Mouse (Mus musculus) limb, embryonic 13.5 days (tissue): ENCODE measurements at regions not wholly inside any gene's neighbourhood (a gene's known extent, or its start where the extent isn't known, plus 50 kb on each side); places are given as distances from the start of the nearest gene placed in this dataset.
A peak's percentile ranks its signal among the peaks of the same experiment; 100 is the strongest.
"Not testable (repeated sequence)": the region's sequence is repeated elsewhere in the genome, so short reads cannot be mapped to it uniquely, and the experiment has no call there.

Source experiments
- ATAC-seq: fragments of 200-750 bp; cut with Nextera tagmentation; 2 replicates; pipeline ENCODE4 v1.8.0; 2017; ENCODE audit warnings: low read depth, moderate number of reproducible peaks, moderate TSS enrichment; ENCODE audit not compliant: low FRiP score
- H3K27ac ChIP-seq: fragments of 300-500 bp; sonication (generic); 2 replicates; pipeline ENCODE4 v1.5.1; 2015; ENCODE audit warnings: inconsistent platforms, mild to moderate bottlenecking, moderate library complexity
- H3K27me3 ChIP-seq: fragments of 300-500 bp; sonication (generic); 2 replicates; pipeline ENCODE4 v1.6.1; 2015; ENCODE audit warnings: mild to moderate bottlenecking, inconsistent platforms
- H3K36me3 ChIP-seq: fragments of 300-500 bp; sonication (generic); 2 replicates; pipeline ENCODE4 v1.6.1; 2015; ENCODE audit warnings: inconsistent platforms, mild to moderate bottlenecking, moderate library complexity
- H3K4me1 ChIP-seq: fragments of 300-500 bp; sonication (generic); 2 replicates; pipeline ENCODE4 v1.6.1; 2015; ENCODE audit warnings: inconsistent platforms
- H3K4me2 ChIP-seq: fragments of 300-500 bp; sonication (generic); replicated peaks from 2 replicates; pipeline ENCODE4 v1.6.1; 2015; ENCODE audit warnings: inconsistent platforms, mild to moderate bottlenecking, moderate library complexity
- H3K4me3 ChIP-seq: fragments of 300-500 bp; sonication (generic); 2 replicates; pipeline ENCODE4 v1.5.1; 2015; ENCODE audit warnings: moderate library complexity, mild to moderate bottlenecking, inconsistent platforms
- H3K9ac ChIP-seq: fragments of 300-500 bp; sonication (generic); 2 replicates; pipeline ENCODE4 v1.6.1; 2015; ENCODE audit warnings: mild to moderate bottlenecking, inconsistent platforms
- H3K9me3 ChIP-seq: fragments of 300-500 bp; sonication (generic); 2 replicates; pipeline ENCODE4 v1.6.1; 2016; ENCODE audit warnings: inconsistent platforms
- WGBS: fragments of 180-500 bp; shearing (Covaris S2); methylation state at CpG from one replicate; pipeline ENCODE4 v1.1.7; 2015; 5-methylcytosine and 5-hydroxymethylcytosine counted together

- Histone ChIP-seq H3K27me3 (no peaks in the 10 kb centered on the region), H3K4me3 (no peak overlapping the region), H3K9me3 (no peaks in the 10 kb centered on the region; the same call in 1 of the 2 replicates), H3K27ac (no peak overlapping the region), H3K9ac (no peak overlapping the region), H3K4me1 (no peaks in the 10 kb centered on the region), H3K36me3 (no peaks in the 10 kb centered on the region), H3K4me2 (no peak overlapping the region)
- WGBS = 83% methylated on average over 6 of the region's 6 CpGs
- no peak for ATAC-seq
Measured at GRCm38 (mm10) chr6:144910392-144910791, 128.6 kb upstream of the Sox5 start.

- ATAC-seq = no peak
- H3K4me2 ChIP-seq = no peak overlapping the region
- H3K27me3 ChIP-seq = no peaks in the 10 kb centered on the region
- no peak overlapping the region for H3K9ac ChIP-seq
- 94% methylated on average over 11 of the region's 11 CpGs for WGBS
- H3K4me1 ChIP-seq = no peaks in the 10 kb centered on the region
- no peaks in the 10 kb centered on the region for H3K36me3 ChIP-seq
- H3K4me3 ChIP-seq = no peak overlapping the region
- H3K27ac ChIP-seq = no peak overlapping the region
- no peaks in the 10 kb centered on the region; the same call in 1 of the 2 replicates for H3K9me3 ChIP-seq
Measured at GRCm38 (mm10) chr6:144908646-144909045, 126.9 kb upstream of the Sox5 start.

GRCm38 (mm10) chr6:144903156-144903555, 121.4 kb upstream of the Sox5 start:
- no peaks in the 10 kb centered on the region; the same call in 1 of the 2 replicates for H3K9me3 ChIP-seq
- no peak for ATAC-seq
- 52% methylated on average over 10 of the region's 10 CpGs for WGBS
- H3K4me2 ChIP-seq = no peak overlapping the region
- no peak overlapping the region for H3K27ac ChIP-seq
- H3K36me3 ChIP-seq = no peaks in the 10 kb centered on the region
- H3K27me3 ChIP-seq = no peaks in the 10 kb centered on the region
- H3K4me3 ChIP-seq = no peak overlapping the region
- H3K9ac ChIP-seq = no peak overlapping the region
- peaks cover 17% of the 10 kb centered on the region; the same call in 1 of the 2 replicates for H3K4me1 ChIP-seq

GRCm38 (mm10) chr6:144902267-144902995, 120.7 kb upstream of the Sox5 start:
- H3K4me2 ChIP-seq = no peak overlapping the region
- H3K9me3 ChIP-seq = no peaks in the 10 kb centered on the region; the same call in 1 of the 2 replicates
- H3K36me3 ChIP-seq = no peaks in the 10 kb centered on the region
- no peak for ATAC-seq
- H3K27me3 ChIP-seq = no peaks in the 10 kb centered on the region
- H3K4me3 ChIP-seq = no peak overlapping the region
- H3K9ac ChIP-seq = no peak overlapping the region
- H3K27ac ChIP-seq = 0 out of 2 replicates have a peak overlapping the region, but pooled peaks have one; percentile 15
- H3K4me1 ChIP-seq = peaks cover 17% of the 10 kb centered on the region; the same call in 1 of the 2 replicates
- WGBS = 64% methylated on average over 20 of the region's 20 CpGs

GRCm38 (mm10) chr6:144901825-144902224, 120.0 kb upstream of the Sox5 start:
- 63% methylated on average over 9 of the region's 9 CpGs for whole genome bisulfite sequencing
- Histone ChIP-seq H3K9ac (no peak overlapping the region), H3K4me2 (no peak overlapping the region), H3K27me3 (no peaks in the 10 kb centered on the region), H3K4me3 (no peak overlapping the region), H3K27ac (no peak overlapping the region), H3K36me3 (no peaks in the 10 kb centered on the region), H3K4me1 (peaks cover 17% of the 10 kb centered on the region; the same call in 1 of the 2 replicates), H3K9me3 (no peaks in the 10 kb centered on the region)
- no peak for ATAC-seq

GRCm38 (mm10) chr6:144900858-144901257, 119.1 kb upstream of the Sox5 start:
- WGBS = 89% methylated on average over 7 of the region's 7 CpGs
- not testable (repeated sequence) for H3K36me3 ChIP-seq

GRCm38 (mm10) chr6:144897526-144897925, 115.7 kb upstream of the Sox5 start:
- H3K4me3 ChIP-seq = no peak overlapping the region
- no peak overlapping the region for H3K9ac ChIP-seq
- 59% methylated on average over 3 of the region's 3 CpGs for WGBS
- no peaks in the 10 kb centered on the region for H3K27me3 ChIP-seq
- peaks cover 9% of the 10 kb centered on the region; the same call in 1 of the 2 replicates for H3K4me1 ChIP-seq
- no peak overlapping the region for H3K27ac ChIP-seq
- no peak overlapping the region for H3K4me2 ChIP-seq
- no peaks in the 10 kb centered on the region for H3K36me3 ChIP-seq
- H3K9me3 ChIP-seq = no peaks in the 10 kb centered on the region
- ATAC-seq = no peak

More at GRCm38 (mm10) chr6:144900858-144901257, 119.1 kb upstream of the Sox5 start:
- H3K9me3 ChIP-seq, H3K4me3 ChIP-seq, H3K27me3 ChIP-seq, H3K27ac ChIP-seq, ATAC-seq, H3K9ac ChIP-seq, H3K4me2 ChIP-seq: not testable (repeated sequence)
- H3K4me1 ChIP-seq = peaks cover 17% of the 10 kb centered on the region; the same call in 1 of the 2 replicates

- H3K9ac ChIP-seq = no peak overlapping the region
- peak overlapping the region; percentile 39; the same call in 1 of the 2 replicates for H3K27ac ChIP-seq
- WGBS = 65% methylated on average over 2 of the region's 2 CpGs
- no peak overlapping the region for H3K4me2 ChIP-seq
- no peak for ATAC-seq
- H3K4me1 ChIP-seq = peaks cover 10% of the 10 kb centered on the region; the same call in 1 of the 2 replicates
- H3K4me3 ChIP-seq = no peak overlapping the region
- no peaks in the 10 kb centered on the region for H3K36me3 ChIP-seq
- no peaks in the 10 kb centered on the region for H3K9me3 ChIP-seq
- no peaks in the 10 kb centered on the region for H3K27me3 ChIP-seq
Measured at GRCm38 (mm10) chr6:144890914-144891313, 109.1 kb upstream of the Sox5 start.

- Histone ChIP-seq H3K36me3 (no peaks in the 10 kb centered on the region), H3K4me1 (peaks cover 10% of the 10 kb centered on the region; the same call in 1 of the 2 replicates), H3K9me3 (no peaks in the 10 kb centered on the region), H3K4me2 (0 out of 2 replicates have a peak overlapping the region, but pooled peaks have one; percentile 9), H3K27me3 (no peaks in the 10 kb centered on the region), H3K4me3 (no peak overlapping the region), H3K9ac (no peak overlapping the region), H3K27ac (peak overlapping the region; percentile 39; the same call in 1 of the 2 replicates)
- ATAC-seq = no peak
- WGBS = 42% methylated on average over 8 of the region's 8 CpGs
Measured at GRCm38 (mm10) chr6:144890166-144890565, 108.4 kb upstream of the Sox5 start.

GRCm38 (mm10) chr6:144883117-144883516, 101.3 kb upstream of the Sox5 start:
- no peak for ATAC-seq
- H3K9ac ChIP-seq = no peak overlapping the region
- WGBS = 47% methylated on average over 4 of the region's 4 CpGs

GRCm38 (mm10) chr6:144880098-144880497, 98.3 kb upstream of the Sox5 start:
- Histone ChIP-seq H3K36me3 (no peaks in the 10 kb centered on the region), H3K27ac (no peak overlapping the region), H3K9ac (no peak overlapping the region), H3K9me3 (no peaks in the 10 kb centered on the region), H3K27me3 (no peaks in the 10 kb centered on the region), H3K4me3 (no peak overlapping the region), H3K4me2 (no peak overlapping the region), H3K4me1 (no peaks in the 10 kb centered on the region)
- WGBS = 70% methylated on average over 10 of the region's 10 CpGs
- no peak for ATAC-seq

More at GRCm38 (mm10) chr6:144883117-144883516, 101.3 kb upstream of the Sox5 start:
- no peak overlapping the region for H3K4me3 ChIP-seq
- no peak overlapping the region for H3K27ac ChIP-seq
- H3K36me3 ChIP-seq = no peaks in the 10 kb centered on the region
- no peaks in the 10 kb centered on the region for H3K4me1 ChIP-seq
- H3K27me3 ChIP-seq = no peaks in the 10 kb centered on the region
- no peak overlapping the region for H3K4me2 ChIP-seq
- H3K9me3 ChIP-seq = no peaks in the 10 kb centered on the region

- Histone ChIP-seq H3K9ac (no peak overlapping the region), H3K9me3 (no peaks in the 10 kb centered on the region), H3K27me3 (no peaks in the 10 kb centered on the region), H3K4me1 (no peaks in the 10 kb centered on the region), H3K27ac (no peak overlapping the region), H3K4me2 (no peak overlapping the region), H3K36me3 (no peaks in the 10 kb centered on the region), H3K4me3 (no peak overlapping the region)
- no peak for ATAC-seq
- 65% methylated on average over 12 of the region's 12 CpGs for WGBS
Measured at GRCm38 (mm10) chr6:144876758-144877157, 95.0 kb upstream of the Sox5 start.
